9 mouse cellular contexts compared by ENCODE assay signal in the genomic region with DNA sequence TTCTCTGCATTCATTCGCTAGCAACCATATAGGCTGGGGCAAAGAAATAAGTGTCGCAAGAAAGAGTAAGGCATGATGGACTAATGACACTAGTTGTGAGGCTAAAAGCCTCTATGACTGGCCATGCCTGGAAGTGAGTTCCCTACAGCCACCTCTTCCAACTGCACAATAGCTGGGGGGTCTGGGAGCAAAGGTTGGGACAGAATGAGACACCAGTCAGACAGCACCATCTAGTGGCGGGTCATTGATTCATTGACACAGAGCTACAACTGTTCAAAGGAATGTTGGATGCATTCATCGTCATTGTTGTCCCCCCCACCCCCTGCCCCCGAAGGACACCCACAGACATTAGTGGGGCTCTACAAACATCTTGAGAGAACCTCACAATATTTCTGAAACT. TPM values are rescaled to one million over a fixed set of nuclear protein-coding genes. Genes with fewer than 3 reads are reported as not detected.
DNase-seq lines count a peak whose midpoint lies in the region; ATAC-seq lines count a peak whose summit lies in the region.
"Had no signal": no experiment of that assay in that cellular context is flagged by ENCODE, and none has a peak within 500 bp of the region (broad histone marks: within the 10 kb centered on the region; RNA-seq: fewer than 3 reads in every experiment).

No protein-coding gene starts in this region.

- peak; percentile 49 for DNase-seq in adrenal gland, postnatal 25 days
- peak; percentile 73 for DNase-seq in forebrain, embryonic 14.5 days (ENCODE audit: low spot score)
- peak; percentile 78 for DNase-seq in hindbrain, embryonic 14.5 days (ENCODE audit: low spot score)
- DNase-seq in layer of hippocampus, postnatal 10 days (ENCODE audit: low spot score in 2 of 2): peak; percentile 79 to 81
- peak; percentile 47 to 77 for DNase-seq in lung, postnatal 4 days
- DNase-seq in testis, postnatal 10 days (ENCODE audit: low spot score): peak; percentile 82

- peak overlapping the region; percentile 46 for H3K4me3 ChIP-seq in megakaryocyte, embryonic 14.5 days (replicated peaks)
- no peak overlapping the region for H3K4me3 ChIP-seq in forebrain, embryonic 14.5 days (ENCODE audit: low read depth, low read length)
- no peak overlapping the region for H3K4me3 ChIP-seq in hindbrain, embryonic 14.5 days (replicated peaks; ENCODE audit: low read length)
- H3K4me3 ChIP-seq: myocyte had no signal

- H3K27me3 ChIP-seq in megakaryocyte, embryonic 14.5 days (replicated peaks): peaks cover 22% of the 10 kb centered on the region
- H3K27me3 ChIP-seq in forebrain, embryonic 14.5 days (replicated peaks; ENCODE audit: control insufficient read depth, insufficient read depth, low read length): no peaks in the 10 kb centered on the region
- no peaks in the 10 kb centered on the region for H3K27me3 ChIP-seq in hindbrain, embryonic 14.5 days (ENCODE audit: control insufficient read depth, insufficient read depth, low read length)

- peaks cover 10% of the 10 kb centered on the region for H3K4me1 ChIP-seq in megakaryocyte, embryonic 14.5 days
- no peaks in the 10 kb centered on the region for H3K4me1 ChIP-seq in forebrain, embryonic 14.5 days (ENCODE audit: control insufficient read depth, insufficient read depth, low read length)
- H3K4me1 ChIP-seq in hindbrain, embryonic 14.5 days (replicated peaks; ENCODE audit: control insufficient read depth, insufficient read depth, low read length): no peaks in the 10 kb centered on the region

- H3K27ac ChIP-seq in forebrain, embryonic 14.5 days (ENCODE audit: low read depth, low read length): no peak overlapping the region
- no peak overlapping the region for H3K27ac ChIP-seq in hindbrain, embryonic 14.5 days

- no peak overlapping the region for H3K4me2 ChIP-seq in forebrain, embryonic 14.5 days (ENCODE audit: low read length)
- peak overlapping the region; percentile 28; the same call in 1 of the 2 replicates for H3K4me2 ChIP-seq in hindbrain, embryonic 14.5 days (replicated peaks)

- H3K9ac ChIP-seq in forebrain, embryonic 14.5 days (ENCODE audit: low read length): no peak overlapping the region
- no peak overlapping the region for H3K9ac ChIP-seq in hindbrain, embryonic 14.5 days

- 34% methylated on average over 5 of the region's 5 CpGs for WGBS in forebrain, embryonic 14.5 days
- 32% methylated on average over 5 of the region's 5 CpGs for WGBS in hindbrain, embryonic 14.5 days

- H3K9me3 ChIP-seq in megakaryocyte, embryonic 14.5 days: no peaks in the 10 kb centered on the region
- H3K9me3 ChIP-seq in forebrain, embryonic 14.5 days (replicated peaks; ENCODE audit: control insufficient read depth, low read length): no peaks in the 10 kb centered on the region
- H3K9me3 ChIP-seq in hindbrain, embryonic 14.5 days (ENCODE audit: control insufficient read depth, low read length): no peaks in the 10 kb centered on the region

- peaks cover 13% of the 10 kb centered on the region for H3K36me3 ChIP-seq in megakaryocyte, embryonic 14.5 days (replicated peaks; ENCODE audit: low read length)
- H3K36me3 ChIP-seq in forebrain, embryonic 14.5 days (ENCODE audit: control insufficient read depth, insufficient read depth, low read length): no peaks in the 10 kb centered on the region
- H3K36me3 ChIP-seq in hindbrain, embryonic 14.5 days (replicated peaks; ENCODE audit: control insufficient read depth, insufficient read depth): no peaks in the 10 kb centered on the region

- no peak for ATAC-seq in megakaryocyte, adult 5-6 weeks (ENCODE audit: poor library complexity, severe bottlenecking)
- ATAC-seq in forebrain, embryonic 14.5 days: peak; percentile 68; the same call in 1 of the 2 replicates
- ATAC-seq in hindbrain, embryonic 14.5 days (ENCODE audit: low FRiP score): peak; percentile 69; the same call in 1 of the 2 replicates

RNA-seq across cellular contexts. Expression of gene Tectb, which starts 17.8 kb away (rescaled TPM):
- polyA plus RNA-seq in megakaryocyte, embryonic 14.5 days (2012; ENCODE audit: insufficient read depth, low replicate concordance): not detected in 2 replicates
- not detected in 2 replicates for total RNA-seq in megakaryocyte, adult 5-6 weeks (2015)
- total RNA-seq in megakaryocyte, adult 5-6 weeks (2017): not detected in 2 replicates
- 0.67 and 1.2 TPM in 2 replicates for total RNA-seq in adrenal gland, postnatal 25 days (2021)
- 0.24 TPM in 1 of 2 replicates, not detected in the other for polyA plus RNA-seq in forebrain, embryonic 14.5 days (2014; fragmentation: Nextera tagmentation; extraction: Ambion mirVana)
- 0.37 TPM in 1 of 2 replicates, not detected in the other for polyA plus RNA-seq in hindbrain, embryonic 14.5 days (2014; fragmentation: Nextera tagmentation; extraction: Ambion mirVana)
- total RNA-seq in layer of hippocampus, postnatal 10 days (2021): under 1 TPM; 0.13 to 0.48 TPM
- polyA plus RNA-seq: myocyte had no signal

RNA-seq across cellular contexts. Expression of gene Gucy2g, which starts 42.7 kb away (rescaled TPM):
- polyA plus RNA-seq in megakaryocyte, embryonic 14.5 days (2012; ENCODE audit: insufficient read depth, low replicate concordance): 0.97 and 1.6 TPM in 2 replicates
- total RNA-seq in megakaryocyte, adult 5-6 weeks (2015): not detected in 2 replicates
- not detected in 2 replicates for total RNA-seq in megakaryocyte, adult 5-6 weeks (2017)
- total RNA-seq in adrenal gland, postnatal 25 days (2021): not detected in 2 replicates
- 0.04 TPM in 1 of 2 replicates, not detected in the other for polyA plus RNA-seq in forebrain, embryonic 14.5 days (2014; fragmentation: Nextera tagmentation; extraction: Ambion mirVana)
- polyA plus RNA-seq in hindbrain, embryonic 14.5 days (2014; fragmentation: Nextera tagmentation; extraction: Ambion mirVana): 0.08 and 0.09 TPM in 2 replicates
- total RNA-seq in layer of hippocampus, postnatal 10 days (2021): under 1 TPM; 0.38 to 0.59 TPM

RNA-seq across cellular contexts. Expression of gene Acsl5, which starts 53.4 kb away (rescaled TPM):
- polyA plus RNA-seq in megakaryocyte, embryonic 14.5 days (2012; ENCODE audit: insufficient read depth, low replicate concordance): 1.9 and 21.0 TPM in 2 replicates
- total RNA-seq in megakaryocyte, adult 5-6 weeks (2015): 66.8 and 92.8 TPM in 2 replicates
- 93.0 and 99.7 TPM in 2 replicates for total RNA-seq in megakaryocyte, adult 5-6 weeks (2017)
- total RNA-seq in adrenal gland, postnatal 25 days (2021): 94.6 and 149 TPM in 2 replicates
- 7.7 and 9.6 TPM in 2 replicates for polyA plus RNA-seq in forebrain, embryonic 14.5 days (2014; fragmentation: Nextera tagmentation; extraction: Ambion mirVana)
- polyA plus RNA-seq in hindbrain, embryonic 14.5 days (2014; fragmentation: Nextera tagmentation; extraction: Ambion mirVana): 17.3 and 23.4 TPM in 2 replicates
- 10 to 100 TPM; 27.3 to 29.9 TPM for total RNA-seq in layer of hippocampus, postnatal 10 days (2021)
